Mouse (Mus musculus) layer of hippocampus, postnatal 25 days (tissue): ENCODE data around the gene Trim7. TPM values are rescaled to one million over a fixed set of nuclear protein-coding genes. Genes with fewer than 3 reads are reported as not detected.
A peak's percentile ranks its signal among the peaks of the same experiment; 100 is the strongest.
"Not testable (repeated sequence)": the region's sequence is repeated elsewhere in the genome, so short reads cannot be mapped to it uniquely, and the experiment has no call there.

ENCODE experiments used
- DNase-seq, 2 experiments: peaks; one replicate each; pipeline ENCODE4 v3.0.0; 2022; ENCODE audit warnings: mixed read lengths in 2 of 2, low spot score in 1 of 2; ENCODE audit errors: extremely low spot score in 1 of 2
- total RNA-seq, 2 experiments: library from RNA; stranded (reverse); gene quantifications; 2 replicates each; pipeline ENCODE4 v1.2.3; 2021

Gene Trim7
- total RNA-seq, 2 experiments from 2014 or later = 1.6 to 2.1 TPM

- no peak for DNase-seq
Measured at GRCm38 (mm10) chr11:48801831-48802772, 23.8 kb upstream of the Trim7 start.

GRCm38 (mm10) chr11:48803988-48804387 is 22.0 kb upstream of the Trim7 start:
- DNase-seq = no peak

DNA sequence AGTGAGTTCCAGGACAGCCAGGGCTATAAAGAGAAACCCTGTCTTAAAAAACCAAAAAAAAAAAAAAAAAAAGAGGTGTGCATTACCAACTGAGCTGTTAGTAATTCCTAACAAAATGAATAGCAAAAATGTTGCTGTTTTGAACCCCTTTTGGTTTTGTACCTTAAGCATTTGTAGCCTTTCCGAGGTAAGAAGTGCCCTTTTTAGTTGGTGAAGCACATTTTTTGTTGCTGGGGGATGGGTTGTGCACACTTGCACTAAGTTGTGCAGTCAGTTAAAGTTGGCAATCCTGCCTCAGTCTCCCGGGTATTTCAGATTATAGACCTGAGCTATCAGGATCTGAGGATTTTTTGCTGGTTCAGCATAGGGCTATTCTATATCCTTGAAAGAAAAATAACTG is 21.0 kb upstream of the Trim7 start:
- no peak for DNase-seq

- DNase-seq = peak; percentile 37 to 45
Measured at GRCm38 (mm10) chr11:48806856-48807562, 18.9 kb upstream of the Trim7 start.

DNA sequence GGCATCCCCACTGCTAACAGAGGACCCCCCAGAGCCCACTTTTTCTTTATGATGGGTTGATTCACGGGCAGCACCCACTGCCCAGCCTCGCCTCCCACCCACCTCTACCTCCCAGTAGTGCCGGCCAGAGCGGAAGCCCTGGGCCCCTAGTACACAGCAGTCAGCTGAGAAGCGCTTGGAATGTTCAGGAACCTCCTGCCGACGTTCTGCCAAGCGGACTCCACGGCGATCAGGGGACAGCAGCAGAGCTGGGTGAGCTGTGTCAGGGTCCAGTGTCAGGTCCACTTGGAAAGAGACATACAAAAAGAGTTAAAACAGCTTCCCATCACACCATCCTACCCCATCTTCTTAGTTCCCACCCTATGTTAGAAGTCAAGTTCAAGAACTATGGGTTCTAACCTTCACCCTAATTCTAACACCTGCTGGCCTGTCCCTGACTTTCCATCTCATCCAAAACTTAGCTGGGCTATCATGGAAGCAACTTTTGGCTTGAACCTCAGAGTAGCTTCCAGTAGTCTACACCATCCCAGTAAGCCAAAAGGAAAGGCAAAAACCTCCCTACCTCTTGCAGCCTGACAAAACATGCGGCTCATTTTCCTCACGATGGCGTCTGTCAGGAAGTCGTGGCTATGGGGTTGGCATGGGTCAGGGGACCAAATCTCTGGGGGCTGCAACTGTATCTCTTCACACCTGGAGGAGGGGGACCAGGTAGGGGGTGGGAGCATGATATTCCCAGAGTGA is 18.2 kb upstream of the Trim7 start:
- DNase-seq = no peak

- no peak for DNase-seq
Measured at GRCm38 (mm10) chr11:48808304-48808646, 17.7 kb upstream of the Trim7 start.

DNA sequence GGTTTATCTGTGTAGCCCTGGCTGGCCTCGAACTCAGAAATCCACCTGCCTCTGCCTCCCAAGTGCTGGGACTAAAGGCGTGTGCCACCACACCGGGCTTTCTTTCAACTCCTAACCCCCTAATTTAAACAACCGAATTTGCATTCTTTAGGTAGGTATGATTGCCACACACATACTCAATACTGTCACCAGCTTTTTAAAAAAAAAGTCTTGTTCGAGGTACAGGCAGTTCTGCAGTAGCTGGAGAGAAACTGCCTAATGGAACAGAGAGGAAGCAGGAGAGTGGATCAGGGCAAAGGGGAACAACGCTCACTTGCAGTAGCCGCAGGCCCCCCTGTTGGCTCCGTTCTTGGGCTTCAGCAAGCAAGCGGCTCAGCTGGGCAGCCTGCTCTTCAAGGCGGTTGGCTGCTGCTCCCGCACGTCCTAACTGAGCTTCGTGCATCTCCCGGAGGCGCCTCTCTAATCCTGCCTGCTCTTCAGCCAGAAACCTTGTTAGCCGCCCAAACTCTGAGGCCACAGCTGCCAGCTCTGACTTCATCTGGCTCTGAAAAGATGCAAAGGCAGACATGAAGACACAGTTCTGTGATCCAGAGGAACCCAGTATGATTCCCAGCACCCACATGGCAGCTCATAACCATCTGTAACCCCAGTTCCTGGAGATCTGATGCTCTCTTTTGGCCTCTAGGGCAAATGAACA is 17.1 kb upstream of the Trim7 start:
- DNase-seq = no peak

DNA sequence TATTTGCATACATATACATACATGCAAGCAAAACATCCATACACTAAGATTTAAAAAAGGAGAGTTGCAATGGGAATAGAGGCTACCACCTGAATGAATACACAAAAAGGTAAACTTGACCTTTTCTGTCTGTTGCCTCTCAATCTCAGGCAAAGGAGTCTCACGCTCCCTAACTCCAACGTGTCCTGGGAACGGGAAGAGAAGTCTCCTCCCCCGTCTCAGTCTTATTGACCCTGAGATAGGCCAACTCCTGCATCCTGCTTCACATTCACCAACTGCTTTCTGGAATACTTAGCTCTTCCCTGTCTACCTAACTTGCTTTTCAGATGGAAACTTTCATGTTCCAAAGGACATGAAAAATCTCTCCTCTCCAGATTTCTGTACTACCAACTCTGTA is 16.5 kb upstream of the Trim7 start:
- DNase-seq = no peak

DNA sequence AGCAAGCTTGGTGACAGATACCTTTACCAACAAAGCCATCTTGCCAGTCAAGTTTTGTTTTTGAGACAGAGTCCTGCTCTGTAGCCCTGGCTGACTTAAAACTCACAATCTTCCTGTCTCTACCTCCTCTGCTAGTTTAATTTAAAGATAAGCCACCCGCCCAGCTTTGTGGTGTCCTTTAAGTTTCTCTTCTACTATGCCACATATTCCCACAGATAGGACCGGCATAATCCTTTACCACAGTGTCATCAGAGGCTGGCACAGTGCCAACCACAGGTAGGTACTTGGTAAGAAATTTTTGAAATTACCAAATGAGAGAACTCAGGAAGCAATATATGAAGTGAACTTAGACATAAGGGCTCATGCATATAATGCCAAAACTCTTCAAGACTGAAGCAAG is 15.8 kb upstream of the Trim7 start:
- no peak for DNase-seq

DNA sequence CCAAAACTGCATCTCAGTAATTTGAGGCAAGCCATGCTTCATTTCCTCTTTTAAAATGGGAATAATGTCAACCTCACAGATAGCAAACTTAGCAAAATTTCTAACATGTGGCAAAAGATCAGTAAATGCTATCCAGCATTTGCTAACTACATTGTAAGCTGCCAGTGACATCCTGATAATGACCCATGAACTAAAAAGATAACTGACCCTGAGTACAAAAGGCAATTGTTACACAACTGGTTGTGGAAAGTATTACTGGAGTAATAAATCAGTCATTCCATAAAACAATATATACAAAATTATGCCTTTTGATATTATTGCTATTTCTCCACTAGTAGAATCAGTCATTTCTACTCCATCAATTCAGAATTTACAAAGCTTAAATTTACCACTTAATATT is 12.2 kb upstream of the Trim7 start:
- no peak for DNase-seq

- no peak for DNase-seq
Measured at GRCm38 (mm10) chr11:48815851-48816250, 10.1 kb upstream of the Trim7 start.

- DNase-seq = peak; percentile 26 to 33
Measured at GRCm38 (mm10) chr11:48816281-48816781, 9.6 kb upstream of the Trim7 start.

GRCm38 (mm10) chr11:48816800-48817665 is 8.9 kb upstream of the Trim7 start, which contains the start of gene Trim41:
Gene Trim41 (minus strand): TSS chr11:48817353.
- peak; percentile 94 to 98 for DNase-seq

DNA sequence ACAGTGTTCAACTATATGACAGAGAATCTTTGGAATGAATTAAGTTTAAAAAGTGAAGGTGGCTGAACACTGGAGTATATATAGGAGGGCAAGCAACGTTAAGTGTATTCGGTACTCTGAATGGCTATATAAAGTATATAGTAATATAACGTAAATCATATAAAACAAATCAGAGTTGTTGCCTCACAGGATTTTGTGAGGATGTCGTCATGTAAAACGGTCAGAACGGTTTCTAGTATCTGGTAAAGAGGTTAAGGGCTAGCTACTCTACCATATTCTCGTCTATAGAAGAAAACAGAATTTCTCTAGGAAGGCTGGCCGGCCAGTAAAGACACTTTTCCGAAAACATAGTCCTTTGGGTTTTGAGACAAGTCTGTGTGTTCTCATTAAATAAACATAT is 8.1 kb upstream of the Trim7 start:
- DNase-seq = no peak

DNA sequence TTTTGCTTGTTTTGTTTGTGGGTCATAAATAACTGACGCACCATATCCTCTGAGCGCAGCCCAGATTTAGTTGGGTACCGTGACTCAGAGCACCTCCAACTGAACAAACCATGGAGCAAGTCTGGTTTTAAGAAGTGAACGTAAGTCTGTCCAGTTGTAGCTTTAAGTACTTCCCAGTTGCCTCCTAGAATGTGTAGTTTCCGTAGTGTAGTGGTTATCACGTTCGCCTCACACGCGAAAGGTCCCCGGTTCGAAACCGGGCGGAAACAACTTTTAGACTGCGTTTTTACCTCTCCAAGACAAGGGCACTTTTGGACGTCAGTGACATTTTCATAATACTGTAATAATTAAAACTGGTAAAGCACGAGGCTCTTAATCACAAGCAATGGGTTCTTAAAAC is 7.6 kb upstream of the Trim7 start:
- peak; percentile 65 to 89 for DNase-seq

DNA sequence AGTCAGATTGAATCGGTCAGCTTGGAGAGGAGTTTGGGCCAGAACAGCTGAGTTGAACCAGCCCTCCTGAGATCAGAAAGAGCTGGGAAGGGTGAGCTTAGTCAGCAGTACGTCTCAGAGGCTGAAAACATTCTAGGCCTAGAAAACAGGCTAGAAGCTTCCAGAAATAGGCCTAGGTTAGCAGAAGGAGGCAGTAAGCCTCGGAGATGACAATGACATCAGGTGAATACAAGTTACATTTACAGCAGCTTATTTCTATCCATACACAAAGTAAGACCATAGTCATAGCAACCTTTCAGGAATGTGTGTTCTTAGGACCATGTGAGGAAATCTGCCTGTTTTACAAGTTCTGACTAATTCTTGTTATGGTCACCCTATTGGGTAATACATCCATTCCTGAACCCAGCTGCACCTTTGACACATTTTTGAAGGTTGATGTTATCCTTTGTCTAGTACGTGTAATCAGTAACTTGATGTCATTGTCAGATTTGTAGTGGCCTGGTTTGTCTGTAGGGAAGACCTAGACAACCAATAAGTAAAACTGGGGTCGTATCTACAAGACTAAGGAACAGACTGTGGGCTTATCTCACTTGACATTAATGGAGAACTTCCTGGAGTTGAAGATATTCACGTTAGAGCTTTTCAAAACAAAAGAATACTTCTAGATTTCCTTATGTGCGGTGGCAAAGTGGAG is 6.2 kb upstream of the Trim7 start:
- no peak for DNase-seq

GRCm38 (mm10) chr11:48820308-48820674 is 5.6 kb upstream of the Trim7 start:
- no peak for DNase-seq

DNA sequence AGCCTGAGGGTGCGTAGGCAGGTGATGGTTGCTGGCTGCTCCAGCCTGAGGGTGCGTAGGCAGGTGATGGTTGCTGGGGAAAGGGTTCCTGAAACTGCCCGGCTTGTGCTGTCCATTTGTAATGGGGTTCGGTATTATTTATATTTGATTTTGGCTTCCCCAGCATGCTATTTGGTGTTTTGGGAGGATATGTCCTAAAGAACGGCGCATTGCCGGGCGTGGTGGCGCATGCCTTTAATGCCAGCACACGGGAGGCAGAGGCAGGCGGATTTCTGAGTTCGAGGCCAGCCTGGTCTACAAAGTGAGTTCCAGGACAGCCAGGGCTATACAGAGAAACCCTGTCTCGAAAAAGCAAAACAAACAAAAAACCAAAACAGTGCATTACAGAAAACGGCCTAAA is 4.6 kb upstream of the Trim7 start:
- not testable (repeated sequence) for DNase-seq
